Mouse (Mus musculus): ENCODE measurements around the gene Hint2. TPM values are rescaled to one million over a fixed set of nuclear protein-coding genes. Genes with fewer than 3 reads are reported as not detected.

The Hint2 gene
- polyA plus RNA-seq, 1 experiment from 2014 or later = 73.0 TPM

GRCm38 (mm10) chr4:43630030-43630581, 26.2 kb downstream of the Hint2 start:
- H3K9ac ChIP-seq = peak overlapping the region; percentile 26; the same call in 1 of the 2 replicates
- H3K27ac ChIP-seq (replicated peaks) = peak overlapping the region; percentile 84
- H3K4me2 ChIP-seq = peak overlapping the region; percentile 98
- H3K36me3 ChIP-seq = no peaks in the 10 kb centered on the region
- no peak overlapping the region for H3K4me3 ChIP-seq
- under 1% methylated on average over 5 of the region's 5 CpGs for WGBS
- peaks cover 49% of the 10 kb centered on the region for H3K4me1 ChIP-seq (replicated peaks)
- H3K9me3 ChIP-seq = 0 out of 2 replicates have a peak, but pooled peaks cover 5% of the 10 kb centered on the region
- ATAC-seq (ENCODE audit: low FRiP score, low read depth) = peak; percentile 70
- H3K27me3 ChIP-seq = no peaks in the 10 kb centered on the region

- Histone ChIP-seq H3K9ac (no peak overlapping the region), H3K27me3 (no peaks in the 10 kb centered on the region), H3K36me3 (no peaks in the 10 kb centered on the region), H3K9me3 (0 out of 2 replicates have a peak, but pooled peaks cover 6% of the 10 kb centered on the region), H3K27ac (replicated peaks) (no peak overlapping the region), H3K4me2 (peak overlapping the region; percentile 38), H3K4me3 (no peak overlapping the region), H3K4me1 (replicated peaks) (peaks cover 49% of the 10 kb centered on the region)
- 41% methylated on average over 20 of the region's 20 CpGs for WGBS
- no peak for ATAC-seq (ENCODE audit: low FRiP score, low read depth)
These were observed 27.0 kb downstream of the Hint2 start for GRCm38 (mm10) chr4:43629106-43629817.

GRCm38 (mm10) chr4:43620146-43620778, 36.0 kb downstream of the Hint2 start:
- Histone ChIP-seq H3K27me3 (no peaks in the 10 kb centered on the region), H3K4me2 (no peak overlapping the region), H3K9me3 (0 out of 2 replicates have a peak, but pooled peaks cover 2% of the 10 kb centered on the region), H3K36me3 (no peaks in the 10 kb centered on the region), H3K4me1 (replicated peaks) (no peaks in the 10 kb centered on the region), H3K27ac (replicated peaks) (no peak overlapping the region), H3K9ac (no peak overlapping the region), H3K4me3 (no peak overlapping the region)
- ATAC-seq (ENCODE audit: low FRiP score, low read depth) = no peak
- WGBS = 90% methylated on average over 4 of the region's 4 CpGs

GRCm38 (mm10) chr4:43613060-43613730, 43.1 kb downstream of the Hint2 start:
- Histone ChIP-seq H3K4me3 (no peak overlapping the region), H3K9ac (no peak overlapping the region), H3K27ac (replicated peaks) (no peak overlapping the region), H3K27me3 (no peaks in the 10 kb centered on the region), H3K9me3 (no peaks in the 10 kb centered on the region), H3K4me1 (replicated peaks) (no peaks in the 10 kb centered on the region), H3K4me2 (no peak overlapping the region), H3K36me3 (no peaks in the 10 kb centered on the region)
- WGBS = 70% methylated on average over 3 of the region's 3 CpGs
- ATAC-seq (ENCODE audit: low FRiP score, low read depth) = no peak

- ATAC-seq (ENCODE audit: low FRiP score, low read depth) = no peak
- Histone ChIP-seq H3K9ac (no peak overlapping the region), H3K9me3 (no peaks in the 10 kb centered on the region), H3K27me3 (no peaks in the 10 kb centered on the region), H3K36me3 (no peaks in the 10 kb centered on the region), H3K4me3 (no peak overlapping the region), H3K27ac (replicated peaks) (no peak overlapping the region), H3K4me2 (no peak overlapping the region), H3K4me1 (replicated peaks) (no peaks in the 10 kb centered on the region)
- WGBS = 78% methylated on average over 10 of the region's 10 CpGs
These were observed 43.7 kb downstream of the Hint2 start for GRCm38 (mm10) chr4:43612534-43612933.

GRCm38 (mm10) chr4:43604751-43605685, 51.2 kb downstream of the Hint2 start:
- no peak overlapping the region for H3K27ac ChIP-seq (replicated peaks)
- ATAC-seq (ENCODE audit: low FRiP score, low read depth) = no peak

More at GRCm38 (mm10) chr4:43604751-43605685, 51.2 kb downstream of the Hint2 start:
- no peaks in the 10 kb centered on the region for H3K9me3 ChIP-seq
- H3K27me3 ChIP-seq = no peaks in the 10 kb centered on the region
- no peaks in the 10 kb centered on the region for H3K4me1 ChIP-seq (replicated peaks)
- no peaks in the 10 kb centered on the region for H3K36me3 ChIP-seq
- H3K4me3 ChIP-seq = no peak overlapping the region
- WGBS = 80% methylated on average over 9 of the region's 9 CpGs
- no peak overlapping the region for H3K9ac ChIP-seq
- no peak overlapping the region for H3K4me2 ChIP-seq

Small RNAs within 50 kb of the gene (microRNA-seq; reads per million reads assigned to microRNA genes)
- gene Gm25262 = not detected

Other genes starting within 250 kb of the Hint2 start
- 0.79 and 1.5 TPM in 2 replicates for gene Fam166b, start 227.3 kb downstream of the Hint2 start, polyA plus RNA-seq (2015; fragmentation: Nextera tagmentation; extraction: Ambion mirVana)
- 16.2 and 16.8 TPM in 2 replicates for gene Tesk1, start 214.5 kb downstream of the Hint2 start, polyA plus RNA-seq (2015; fragmentation: Nextera tagmentation; extraction: Ambion mirVana)
- 5.3 and 5.7 TPM in 2 replicates for gene Cd72, start 201.8 kb downstream of the Hint2 start, polyA plus RNA-seq (2015; fragmentation: Nextera tagmentation; extraction: Ambion mirVana)
- gene Sit1, start 172.7 kb downstream of the Hint2 start, polyA plus RNA-seq (2015; fragmentation: Nextera tagmentation; extraction: Ambion mirVana) = 0.13 TPM in 1 of 2 replicates, not detected in the other
- gene Ccdc107, start 163.6 kb downstream of the Hint2 start, polyA plus RNA-seq (2015; fragmentation: Nextera tagmentation; extraction: Ambion mirVana) = 79.2 and 84.0 TPM in 2 replicates
- 8.1 and 8.5 TPM in 2 replicates for gene Arhgef39, start 156.8 kb downstream of the Hint2 start, polyA plus RNA-seq (2015; fragmentation: Nextera tagmentation; extraction: Ambion mirVana)
- 0.13 and 0.27 TPM in 2 replicates for gene Car9, start 149.5 kb downstream of the Hint2 start, polyA plus RNA-seq (2015; fragmentation: Nextera tagmentation; extraction: Ambion mirVana)
- gene Tpm2, start 132.7 kb downstream of the Hint2 start, polyA plus RNA-seq (2015; fragmentation: Nextera tagmentation; extraction: Ambion mirVana) = 10.9 and 13.3 TPM in 2 replicates
- 76.8 and 79.5 TPM in 2 replicates for gene Creb3, start 94.1 kb downstream of the Hint2 start, polyA plus RNA-seq (2015; fragmentation: Nextera tagmentation; extraction: Ambion mirVana)
- 66.2 and 69.2 TPM in 2 replicates for gene Tln1, start 93.8 kb downstream of the Hint2 start, polyA plus RNA-seq (2015; fragmentation: Nextera tagmentation; extraction: Ambion mirVana)
- gene Rgp1, start 77.8 kb downstream of the Hint2 start, polyA plus RNA-seq (2015; fragmentation: Nextera tagmentation; extraction: Ambion mirVana) = 18.8 and 22.8 TPM in 2 replicates
- gene Gba2, start 77.6 kb downstream of the Hint2 start, polyA plus RNA-seq (2015; fragmentation: Nextera tagmentation; extraction: Ambion mirVana) = 55.3 and 63.4 TPM in 2 replicates
- gene Msmp, start 72.0 kb downstream of the Hint2 start, polyA plus RNA-seq (2015; fragmentation: Nextera tagmentation; extraction: Ambion mirVana) = 1.2 and 1.6 TPM in 2 replicates
- 13.2 TPM in 2 replicates for gene Npr2, start 24.5 kb downstream of the Hint2 start, polyA plus RNA-seq (2015; fragmentation: Nextera tagmentation; extraction: Ambion mirVana)
- 6.9 and 7.0 TPM in 2 replicates for gene Spag8, start 2.9 kb downstream of the Hint2 start, polyA plus RNA-seq (2015; fragmentation: Nextera tagmentation; extraction: Ambion mirVana)
- 14.2 and 15.4 TPM in 2 replicates for gene Tmem8b, start 12.5 kb upstream of the Hint2 start, polyA plus RNA-seq (2015; fragmentation: Nextera tagmentation; extraction: Ambion mirVana)
- gene Fam221b, start 12.7 kb upstream of the Hint2 start, polyA plus RNA-seq (2015; fragmentation: Nextera tagmentation; extraction: Ambion mirVana) = 1.5 and 1.9 TPM in 2 replicates
- not detected in 2 replicates for gene Olfr70, start 44.3 kb upstream of the Hint2 start, polyA plus RNA-seq (2015; fragmentation: Nextera tagmentation; extraction: Ambion mirVana)
- not detected in 2 replicates for gene Olfr71, start 53.8 kb upstream of the Hint2 start, polyA plus RNA-seq (2015; fragmentation: Nextera tagmentation; extraction: Ambion mirVana)
- gene Hrct1, start 70.7 kb upstream of the Hint2 start, polyA plus RNA-seq (2015; fragmentation: Nextera tagmentation; extraction: Ambion mirVana) = 0.39 and 0.64 TPM in 2 replicates
- 0.10 TPM in 1 of 2 replicates, not detected in the other for gene Spaar, start 73.6 kb upstream of the Hint2 start, polyA plus RNA-seq (2015; fragmentation: Nextera tagmentation; extraction: Ambion mirVana)
- gene Olfr159, start 114.5 kb upstream of the Hint2 start, polyA plus RNA-seq (2015; fragmentation: Nextera tagmentation; extraction: Ambion mirVana) = not detected in 2 replicates
- gene Olfr156, start 167.4 kb upstream of the Hint2 start, polyA plus RNA-seq (2015; fragmentation: Nextera tagmentation; extraction: Ambion mirVana) = not detected in 2 replicates
- gene Olfr157, start 183.7 kb upstream of the Hint2 start, polyA plus RNA-seq (2015; fragmentation: Nextera tagmentation; extraction: Ambion mirVana) = not detected in 2 replicates
- gene Olfr155, start 195.1 kb upstream of the Hint2 start, polyA plus RNA-seq (2015; fragmentation: Nextera tagmentation; extraction: Ambion mirVana) = not detected in 2 replicates
- 5.4 TPM in 2 replicates for gene Reck, start 219.1 kb upstream of the Hint2 start, polyA plus RNA-seq (2015; fragmentation: Nextera tagmentation; extraction: Ambion mirVana)